Mouse (Mus musculus): Measurements from ENCODE around the gene Pou5f1. TPM values are rescaled to one million over a fixed set of nuclear protein-coding genes. Genes with fewer than 3 reads are reported as not detected.
"Not testable (repeated sequence)": the region's sequence is repeated elsewhere in the genome, so short reads cannot be mapped to it uniquely, and the experiment has no call there.

The Pou5f1 gene
- 102 TPM in 1 of 2 replicates, not detected in the other for polyA plus RNA-seq (2011; ENCODE audit: insufficient read depth, insufficient read length, low replicate concordance, missing spikeins)

DNA sequence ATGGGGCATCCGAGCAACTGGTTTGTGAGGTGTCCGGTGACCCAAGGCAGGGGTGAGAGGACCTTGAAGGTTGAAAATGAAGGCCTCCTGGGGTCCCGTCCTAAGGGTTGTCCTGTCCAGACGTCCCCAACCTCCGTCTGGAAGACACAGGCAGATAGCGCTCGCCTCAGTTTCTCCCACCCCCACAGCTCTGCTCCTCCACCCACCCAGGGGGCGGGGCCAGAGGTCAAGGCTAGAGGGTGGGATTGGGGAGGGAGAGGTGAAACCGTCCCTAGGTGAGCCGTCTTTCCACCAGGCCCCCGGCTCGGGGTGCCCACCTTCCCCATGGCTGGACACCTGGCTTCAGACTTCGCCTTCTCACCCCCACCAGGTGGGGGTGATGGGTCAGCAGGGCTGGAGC is at the start of gene Pou5f1:
Gene Pou5f1 (plus strand): TSS at position 243 of the 400 bp plus-strand sequence.
- TF ChIP-seq CTCF (IDR thresholded peaks at IDR 0.05; ENCODE audit: control insufficient read depth, insufficient read depth, low read length) (no peak), POLR2A (IDR thresholded peaks at IDR 0.05; ENCODE audit: borderline replicate concordance, control insufficient read depth, low read depth, low read length) (no peak)
- Histone ChIP-seq H3K4me1 (ENCODE audit: control insufficient read depth, insufficient read depth, low read length) (no peaks in the 10 kb centered on the region), H3K27ac (ENCODE audit: control insufficient read depth, insufficient read depth, low read depth, low read length, poor library complexity) (no peak within 1 kb of the TSS), H3K4me3 (replicated peaks; ENCODE audit: control insufficient read depth, low read depth, low read length) (no peak within 1 kb of the TSS)
- 51% methylated on average over 13 of the region's 13 CpGs for WGBS

- not testable (repeated sequence) for H3K4me3 ChIP-seq (replicated peaks; ENCODE audit: control insufficient read depth, low read depth, low read length); H3K4me1 ChIP-seq (ENCODE audit: control insufficient read depth, insufficient read depth, low read length); H3K27ac ChIP-seq (ENCODE audit: control insufficient read depth, insufficient read depth, low read depth, low read length, poor library complexity)
- WGBS, result no CpG with 5 or more reads among the region's 1 CpGs
Observed at GRCm38 (mm10) chr17:35458247-35458646, 47.6 kb upstream of the Pou5f1 start.

DNA sequence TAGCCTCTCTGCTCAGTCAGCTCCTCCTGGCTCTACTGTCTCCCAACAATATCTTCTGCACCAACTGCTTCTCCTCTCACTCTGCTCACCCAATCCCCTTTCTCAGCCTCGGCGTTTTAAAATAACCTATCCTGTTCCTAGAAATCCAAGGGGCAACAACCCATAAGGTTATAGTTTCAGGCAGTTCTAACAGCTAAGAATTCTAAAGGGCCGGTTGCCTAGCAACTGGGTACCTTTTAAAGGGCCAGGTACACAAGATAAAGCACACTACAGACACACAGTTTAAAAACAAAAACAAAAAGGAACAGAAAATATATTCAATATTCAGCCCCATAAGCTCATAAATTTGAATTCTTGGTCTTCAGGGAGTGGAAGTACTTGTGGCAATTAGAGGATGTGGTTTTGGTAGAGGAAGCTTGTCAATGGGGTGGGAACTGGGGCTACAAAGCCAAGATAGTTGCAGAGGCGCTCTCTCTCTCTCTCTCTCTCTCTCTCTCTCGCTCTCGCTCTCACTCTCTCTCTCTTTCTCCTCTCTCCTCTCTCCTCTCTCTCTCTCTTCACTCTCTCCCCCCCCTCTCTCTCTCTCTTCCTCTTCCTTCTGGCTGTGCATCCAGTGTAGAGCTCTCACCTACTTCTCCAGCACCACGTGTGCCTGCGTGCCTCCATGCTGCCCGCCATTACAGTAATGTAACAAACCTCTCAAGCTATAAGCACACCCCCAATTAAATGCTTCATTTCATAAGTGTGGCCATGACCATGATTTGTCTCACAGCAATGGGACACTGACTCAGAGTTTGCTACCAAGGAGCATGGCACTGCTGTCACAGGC is 45.1 kb upstream of the Pou5f1 start:
- H3K4me1 ChIP-seq (ENCODE audit: control insufficient read depth, insufficient read depth, low read length); H3K27ac ChIP-seq (ENCODE audit: control insufficient read depth, insufficient read depth, low read depth, low read length, poor library complexity); H3K4me3 ChIP-seq (replicated peaks; ENCODE audit: control insufficient read depth, low read depth, low read length): not testable (repeated sequence)
- WGBS, result 0% methylated on average over 2 of the region's 9 CpGs

DNA sequence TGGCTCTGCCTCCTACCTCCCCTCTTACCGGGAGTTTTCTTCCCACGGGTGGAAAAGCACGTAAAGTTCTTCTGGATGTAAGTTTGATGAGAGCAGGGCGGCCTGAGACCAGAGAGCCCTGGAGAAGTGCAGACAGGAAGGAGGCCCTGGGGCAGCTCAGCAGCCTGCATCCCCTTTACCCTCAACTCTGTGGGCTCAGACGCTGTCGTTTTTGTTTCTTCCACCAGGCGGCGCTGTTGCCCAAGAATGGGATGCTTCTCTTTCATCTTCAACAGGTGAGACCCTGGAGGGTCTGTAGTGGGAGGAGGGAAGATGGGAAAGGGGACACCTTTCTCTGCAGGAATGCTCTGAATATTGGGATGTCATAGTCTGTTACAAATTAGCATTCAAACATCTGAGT is 40.2 kb upstream of the Pou5f1 start:
- not testable (repeated sequence) for H3K4me1 ChIP-seq (ENCODE audit: control insufficient read depth, insufficient read depth, low read length); H3K27ac ChIP-seq (ENCODE audit: control insufficient read depth, insufficient read depth, low read depth, low read length, poor library complexity); H3K4me3 ChIP-seq (replicated peaks; ENCODE audit: control insufficient read depth, low read depth, low read length)
- peak; percentile 67 for TF ChIP-seq CTCF (IDR thresholded peaks at IDR 0.05; ENCODE audit: control insufficient read depth, insufficient read depth, low read length)
- 4% methylated on average over 8 of the region's 8 CpGs for WGBS

DNA sequence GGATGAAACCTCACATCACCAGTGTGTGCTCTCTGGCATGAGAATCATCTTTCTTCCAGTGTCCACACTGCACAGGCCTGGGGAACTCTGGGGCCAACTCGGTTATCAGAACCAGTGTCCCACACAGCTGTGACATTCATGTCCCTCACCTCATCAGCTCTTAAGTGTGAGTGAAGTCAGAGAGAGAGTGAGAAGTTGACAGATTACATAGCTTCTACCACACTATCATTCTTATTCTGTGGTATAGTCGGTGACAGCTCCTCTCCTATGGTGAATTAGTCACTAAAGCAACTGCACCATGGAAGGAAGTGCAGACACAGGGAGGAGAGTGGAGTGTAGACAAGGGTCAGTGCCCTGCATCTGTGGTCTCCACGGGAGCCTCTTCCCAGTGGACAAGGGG is 36.9 kb upstream of the Pou5f1 start:
- H3K27ac ChIP-seq (ENCODE audit: control insufficient read depth, insufficient read depth, low read depth, low read length, poor library complexity); H3K4me3 ChIP-seq (replicated peaks; ENCODE audit: control insufficient read depth, low read depth, low read length); H3K4me1 ChIP-seq (ENCODE audit: control insufficient read depth, insufficient read depth, low read length): not testable (repeated sequence)
- WGBS, result 30% methylated on average over 3 of the region's 3 CpGs

DNA sequence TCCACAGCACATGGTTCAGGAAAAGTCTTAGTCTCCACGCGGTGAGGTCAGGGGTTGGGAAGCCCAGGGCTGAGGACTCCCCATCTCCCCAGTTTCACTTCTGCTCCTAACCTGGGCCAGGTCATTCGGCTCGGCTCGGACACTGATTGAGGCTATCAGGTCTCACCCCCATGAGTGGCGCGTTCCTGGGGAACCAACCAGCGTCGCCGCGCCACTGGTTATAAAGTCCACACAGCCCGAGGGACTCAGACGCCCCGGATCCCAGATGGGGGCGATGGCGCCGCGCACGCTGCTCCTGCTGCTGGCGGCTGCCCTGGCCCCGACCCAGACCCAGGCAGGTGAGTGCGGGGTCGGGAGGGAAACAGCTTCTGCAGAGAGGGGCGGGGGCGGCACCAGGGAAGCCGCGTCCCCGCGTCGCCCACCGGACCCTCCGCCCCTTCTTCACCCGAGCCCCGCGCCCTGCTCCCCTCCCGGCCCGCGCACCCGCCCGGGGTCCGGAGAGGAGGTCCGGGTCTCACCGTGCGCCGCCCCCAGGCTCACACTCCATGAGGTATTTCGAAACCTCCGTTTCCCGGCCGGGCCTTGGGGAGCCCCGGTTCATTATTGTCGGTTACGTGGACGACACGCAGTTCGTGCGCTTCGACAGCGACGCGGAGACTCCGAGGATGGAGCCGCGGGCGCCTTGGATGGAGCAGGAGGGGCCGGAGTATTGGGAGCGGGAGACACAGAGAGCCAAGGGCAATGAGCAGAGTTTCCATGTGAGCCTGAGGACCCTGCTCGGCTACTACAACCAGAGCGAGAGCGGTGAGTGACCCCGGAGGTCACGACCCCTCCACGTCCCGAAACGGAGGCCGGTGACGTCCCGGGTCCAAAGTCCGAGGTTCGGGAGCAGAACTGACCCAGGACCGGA is 35.7 kb upstream of the Pou5f1 start, which contains the start of gene H2-Q10:
Gene H2-Q10 (plus strand): TSS at position 248 of the 910 bp plus-strand sequence.
- WGBS, result 4% methylated on average over 72 of the region's 80 CpGs
- TF ChIP-seq CTCF (IDR thresholded peaks at IDR 0.05; ENCODE audit: control insufficient read depth, insufficient read depth, low read length) (no peak), POLR2A (IDR thresholded peaks at IDR 0.05; ENCODE audit: borderline replicate concordance, control insufficient read depth, low read depth, low read length) (no peak)
- Histone ChIP-seq H3K4me3 (replicated peaks; ENCODE audit: control insufficient read depth, low read depth, low read length) (peak within 1 kb of the TSS; percentile 54), H3K27ac (ENCODE audit: control insufficient read depth, insufficient read depth, low read depth, low read length, poor library complexity) (peak within 1 kb of the TSS; percentile 62), H3K4me1 (ENCODE audit: control insufficient read depth, insufficient read depth, low read length) (no peaks in the 10 kb centered on the region)

GRCm38 (mm10) chr17:35484066-35484465 is 21.8 kb upstream of the Pou5f1 start:
- Histone ChIP-seq H3K4me3 (replicated peaks; ENCODE audit: control insufficient read depth, low read depth, low read length) (no peak overlapping the region), H3K4me1 (ENCODE audit: control insufficient read depth, insufficient read depth, low read length) (no peaks in the 10 kb centered on the region; the same call in 1 of the 2 replicates), H3K27ac (ENCODE audit: control insufficient read depth, insufficient read depth, low read depth, low read length, poor library complexity) (no peak overlapping the region)
- TF ChIP-seq POLR2A (IDR thresholded peaks at IDR 0.05; ENCODE audit: borderline replicate concordance, control insufficient read depth, low read depth, low read length) (no peak), CTCF (IDR thresholded peaks at IDR 0.05; ENCODE audit: control insufficient read depth, insufficient read depth, low read length) (peak; percentile 88)
- 1% methylated on average over 9 of the region's 9 CpGs for WGBS

GRCm38 (mm10) chr17:35485702-35486101 is 20.1 kb upstream of the Pou5f1 start:
- no peaks in the 10 kb centered on the region; the same call in 1 of the 2 replicates for H3K4me1 ChIP-seq (ENCODE audit: control insufficient read depth, insufficient read depth, low read length)
- H3K4me3 ChIP-seq (replicated peaks; ENCODE audit: control insufficient read depth, low read depth, low read length), result no peak overlapping the region
- no peak overlapping the region for H3K27ac ChIP-seq (ENCODE audit: control insufficient read depth, insufficient read depth, low read depth, low read length, poor library complexity)
- 26% methylated on average over 4 of the region's 4 CpGs for WGBS
- TF ChIP-seq POLR2A (IDR thresholded peaks at IDR 0.05; ENCODE audit: borderline replicate concordance, control insufficient read depth, low read depth, low read length), result no peak
- no peak for TF ChIP-seq CTCF (IDR thresholded peaks at IDR 0.05; ENCODE audit: control insufficient read depth, insufficient read depth, low read length)

Measured in bone marrow, adult 2 months (tissue).